Mouse (Mus musculus): ENCODE results near the gene Tmem160. TPM values are rescaled to one million over a fixed set of nuclear protein-coding genes. Genes with fewer than 3 reads are reported as not detected.
A peak's percentile ranks its signal among the peaks of the same experiment; 100 is the strongest.

Gene Tmem160
- polyA plus RNA-seq, 1 experiment from 2014 or later, result 23.6 TPM

DNA sequence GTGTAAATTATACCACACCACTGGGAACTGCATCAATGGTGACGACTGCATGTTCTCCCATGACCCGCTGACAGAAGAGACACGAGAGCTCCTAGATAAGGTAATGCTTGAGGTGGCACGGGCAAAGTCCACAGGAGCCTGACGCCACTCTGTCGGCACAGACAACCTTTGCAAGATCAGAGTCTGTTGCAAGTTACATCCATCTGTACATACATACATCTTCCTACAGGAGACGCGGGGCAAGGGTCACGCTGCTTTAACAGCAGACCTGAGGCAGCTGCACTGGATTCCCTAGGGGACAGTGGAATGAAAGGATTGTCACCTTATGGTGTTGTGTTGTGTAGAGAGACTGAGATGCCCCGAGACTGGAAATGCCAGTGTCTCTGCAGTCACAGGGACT, 26.9 kb upstream of the Tmem160 start:
- peak; percentile 14; the same call in 1 of the 2 replicates for ATAC-seq (ENCODE audit: low read depth)
- no peak overlapping the region for H3K4me2 ChIP-seq (ENCODE audit: low read depth, low read length)
- H3K27me3 ChIP-seq (ENCODE audit: control insufficient read depth, insufficient read depth, low read depth, low read length), result no peaks in the 10 kb centered on the region
- H3K9me3 ChIP-seq (replicated peaks; ENCODE audit: control insufficient read depth, low read length), result no peaks in the 10 kb centered on the region
- H3K36me3 ChIP-seq (ENCODE audit: control insufficient read depth, insufficient read depth), result peaks cover 93% of the 10 kb centered on the region
- no peak overlapping the region for H3K4me3 ChIP-seq (ENCODE audit: low read depth, low read length)
- 80% methylated on average over 10 of the region's 10 CpGs for WGBS (ENCODE audit: insufficient replicate concordance)
- H3K4me1 ChIP-seq (ENCODE audit: control insufficient read depth, low read depth, low read length), result no peaks in the 10 kb centered on the region
- H3K27ac ChIP-seq (ENCODE audit: low read length), result peak overlapping the region; percentile 10; the same call in 1 of the 2 replicates
- no peak overlapping the region for H3K9ac ChIP-seq (ENCODE audit: low read depth, low read length)

DNA sequence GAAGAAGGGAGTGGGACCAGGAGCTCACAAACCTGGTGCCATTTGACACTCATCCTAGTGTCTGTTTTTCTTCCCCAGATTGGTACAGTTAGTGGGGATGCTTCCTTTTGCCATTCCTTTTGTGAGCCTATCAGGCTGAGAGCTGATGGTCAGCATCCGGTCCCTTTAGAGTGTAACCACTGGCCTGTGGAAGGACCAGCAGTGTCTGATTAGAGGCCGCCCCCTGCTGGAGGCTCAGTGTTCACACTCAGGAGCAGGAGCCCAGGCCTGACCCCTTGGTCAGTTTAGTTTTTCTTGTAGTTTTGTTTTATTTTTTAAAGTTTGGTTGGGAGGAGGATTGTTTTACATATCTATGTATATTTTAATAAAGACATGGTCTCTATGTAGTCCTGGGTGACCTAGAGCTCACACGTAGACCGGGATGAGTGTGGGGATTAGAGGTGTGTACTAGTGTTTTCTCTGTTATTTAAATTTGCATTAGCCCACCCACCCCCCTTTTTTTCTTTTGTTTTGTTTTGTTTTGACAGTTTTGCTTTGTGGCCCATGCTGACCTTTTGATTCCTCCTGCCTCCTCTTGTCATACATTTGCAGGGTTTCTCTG, 26.4 kb upstream of the Tmem160 start:
- Histone ChIP-seq H3K27ac (ENCODE audit: low read length) (no peak overlapping the region), H3K4me3 (ENCODE audit: low read depth, low read length) (no peak overlapping the region), H3K4me2 (ENCODE audit: low read depth, low read length) (no peak overlapping the region), H3K9me3 (replicated peaks; ENCODE audit: control insufficient read depth, low read length) (no peaks in the 10 kb centered on the region), H3K36me3 (ENCODE audit: control insufficient read depth, insufficient read depth) (peaks cover 93% of the 10 kb centered on the region), H3K9ac (ENCODE audit: low read depth, low read length) (no peak overlapping the region), H3K4me1 (ENCODE audit: control insufficient read depth, low read depth, low read length) (no peaks in the 10 kb centered on the region), H3K27me3 (ENCODE audit: control insufficient read depth, insufficient read depth, low read depth, low read length) (no peaks in the 10 kb centered on the region)
- WGBS (ENCODE audit: insufficient replicate concordance), result 56% methylated on average over 4 of the region's 4 CpGs
- ATAC-seq (ENCODE audit: low read depth), result peak; percentile 75

- no peak for ATAC-seq (ENCODE audit: low read depth)
- H3K4me2 ChIP-seq (ENCODE audit: low read depth, low read length), result no peak overlapping the region
- WGBS (ENCODE audit: insufficient replicate concordance), result 76% methylated on average over 3 of the region's 3 CpGs
These were observed 19.1 kb upstream of the Tmem160 start for GRCm38 (mm10) chr7:16433352-16433971.

GRCm38 (mm10) chr7:16435088-16435487, 17.5 kb upstream of the Tmem160 start:
- H3K9me3 ChIP-seq (replicated peaks; ENCODE audit: control insufficient read depth, low read length), result no peaks in the 10 kb centered on the region
- H3K27ac ChIP-seq (ENCODE audit: low read length), result no peak overlapping the region
- H3K9ac ChIP-seq (ENCODE audit: low read depth, low read length), result no peak overlapping the region
- ATAC-seq (ENCODE audit: low read depth), result no peak
- peaks cover 61% of the 10 kb centered on the region for H3K36me3 ChIP-seq (ENCODE audit: control insufficient read depth, insufficient read depth)
- H3K4me1 ChIP-seq (ENCODE audit: control insufficient read depth, low read depth, low read length), result no peaks in the 10 kb centered on the region
- WGBS (ENCODE audit: insufficient replicate concordance), result 87% methylated on average over 9 of the region's 9 CpGs
- no peak overlapping the region for H3K4me2 ChIP-seq (ENCODE audit: low read depth, low read length)
- H3K27me3 ChIP-seq (ENCODE audit: control insufficient read depth, insufficient read depth, low read depth, low read length), result no peaks in the 10 kb centered on the region
- no peak overlapping the region for H3K4me3 ChIP-seq (ENCODE audit: low read depth, low read length)

More at GRCm38 (mm10) chr7:16433352-16433971, 19.1 kb upstream of the Tmem160 start:
- no peak overlapping the region for H3K27ac ChIP-seq (ENCODE audit: low read length)
- no peak overlapping the region for H3K4me3 ChIP-seq (ENCODE audit: low read depth, low read length)
- peaks cover 77% of the 10 kb centered on the region for H3K36me3 ChIP-seq (ENCODE audit: control insufficient read depth, insufficient read depth)
- no peaks in the 10 kb centered on the region for H3K27me3 ChIP-seq (ENCODE audit: control insufficient read depth, insufficient read depth, low read depth, low read length)
- no peaks in the 10 kb centered on the region for H3K4me1 ChIP-seq (ENCODE audit: control insufficient read depth, low read depth, low read length)
- H3K9me3 ChIP-seq (replicated peaks; ENCODE audit: control insufficient read depth, low read length), result no peaks in the 10 kb centered on the region
- no peak overlapping the region for H3K9ac ChIP-seq (ENCODE audit: low read depth, low read length)

DNA sequence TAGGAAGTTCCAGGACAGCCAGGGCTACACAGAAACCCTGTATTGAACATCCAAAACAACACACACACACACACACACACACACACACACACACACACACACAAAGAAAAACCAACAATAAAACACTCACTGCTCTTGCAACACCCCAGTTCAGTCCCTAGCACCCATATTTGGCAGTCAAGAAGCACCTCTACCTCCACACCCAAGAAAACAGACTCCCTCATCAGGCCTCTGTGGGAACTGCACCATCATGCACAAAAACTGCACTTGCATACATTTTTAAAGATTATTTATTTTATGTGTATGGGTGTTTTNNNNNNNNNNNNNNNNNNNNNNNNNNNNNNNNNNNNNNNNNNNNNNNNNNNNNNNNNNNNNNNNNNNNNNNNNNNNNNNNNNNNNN, 11.3 kb upstream of the Tmem160 start:
- H3K27me3 ChIP-seq (ENCODE audit: control insufficient read depth, insufficient read depth, low read depth, low read length), result no peaks in the 10 kb centered on the region
- H3K27ac ChIP-seq (ENCODE audit: low read length), result no peak overlapping the region
- no peak overlapping the region for H3K9ac ChIP-seq (ENCODE audit: low read depth, low read length)
- ATAC-seq (ENCODE audit: low read depth), result no peak
- H3K4me2 ChIP-seq (ENCODE audit: low read depth, low read length), result no peak overlapping the region
- no peak overlapping the region for H3K4me3 ChIP-seq (ENCODE audit: low read depth, low read length)
- H3K9me3 ChIP-seq (replicated peaks; ENCODE audit: control insufficient read depth, low read length), result no peaks in the 10 kb centered on the region
- H3K4me1 ChIP-seq (ENCODE audit: control insufficient read depth, low read depth, low read length), result no peaks in the 10 kb centered on the region
- no peaks in the 10 kb centered on the region; the same call in 1 of the 2 replicates for H3K36me3 ChIP-seq (ENCODE audit: control insufficient read depth, insufficient read depth)

DNA sequence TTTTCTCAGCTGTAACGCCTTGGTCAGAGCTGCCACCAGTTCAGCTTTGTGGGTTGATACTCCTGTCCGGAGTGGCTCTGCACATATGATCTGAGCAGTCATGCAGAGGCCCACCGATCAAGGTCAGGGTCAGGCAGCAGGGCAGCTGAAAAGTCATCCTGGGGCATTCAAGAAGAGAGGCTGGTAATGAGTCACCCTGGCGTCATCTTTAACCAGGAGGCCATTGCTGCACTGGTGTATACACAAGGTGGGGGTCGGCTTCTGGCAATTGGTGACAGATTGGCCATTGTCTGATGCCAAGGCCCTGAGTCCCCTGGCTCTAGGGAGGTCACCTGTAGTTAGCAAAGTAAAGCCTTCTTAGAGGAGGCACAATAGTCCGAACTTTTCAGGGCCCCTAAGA, 923 bp upstream of the Tmem160 start:
- Histone ChIP-seq H3K9me3 (replicated peaks; ENCODE audit: control insufficient read depth, low read length) (no peaks in the 10 kb centered on the region), H3K9ac (ENCODE audit: low read depth, low read length) (no peak overlapping the region), H3K4me2 (ENCODE audit: low read depth, low read length) (no peak overlapping the region), H3K4me3 (ENCODE audit: low read depth, low read length) (no peak overlapping the region), H3K27ac (ENCODE audit: low read length) (no peak overlapping the region), H3K27me3 (ENCODE audit: control insufficient read depth, insufficient read depth, low read depth, low read length) (no peaks in the 10 kb centered on the region), H3K4me1 (ENCODE audit: control insufficient read depth, low read depth, low read length) (peaks cover 18% of the 10 kb centered on the region), H3K36me3 (ENCODE audit: control insufficient read depth, insufficient read depth) (no peaks in the 10 kb centered on the region)
- no peak for ATAC-seq (ENCODE audit: low read depth)
- 58% methylated on average over 6 of the region's 6 CpGs for WGBS (ENCODE audit: insufficient replicate concordance)

DNA sequence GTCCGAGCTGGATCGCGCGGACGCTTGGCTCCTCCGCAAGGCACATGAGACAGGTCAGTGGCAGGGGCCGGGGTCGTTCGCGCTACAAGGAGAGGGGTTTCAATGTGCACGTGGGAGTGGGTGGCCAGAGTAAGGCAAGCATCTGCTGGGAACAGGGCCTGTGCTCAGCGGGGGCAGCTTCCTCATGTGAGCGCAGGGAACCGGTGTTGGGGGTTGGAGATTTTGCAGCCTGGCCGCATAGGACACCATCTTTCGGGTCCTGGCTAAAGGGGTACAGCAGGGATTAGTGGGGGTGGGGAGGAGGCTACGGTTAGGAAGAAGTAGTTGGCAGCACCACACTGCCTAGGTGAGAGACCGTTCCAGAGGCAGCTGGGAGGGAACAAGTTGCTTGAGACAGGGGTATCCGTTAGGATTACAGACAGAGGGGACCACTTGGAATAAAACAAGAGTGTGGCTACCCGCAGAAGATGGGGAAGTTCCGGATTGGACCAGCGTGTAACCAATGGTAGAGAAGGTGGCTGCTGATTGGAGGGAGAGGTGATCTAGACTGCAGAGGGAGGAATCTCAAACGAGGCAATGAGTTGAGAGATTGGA, 636 bp downstream of the Tmem160 start:
- Histone ChIP-seq H3K9me3 (replicated peaks; ENCODE audit: control insufficient read depth, low read length) (no peaks in the 10 kb centered on the region), H3K4me3 (ENCODE audit: low read depth, low read length) (peak overlapping the region; percentile 86), H3K27ac (ENCODE audit: low read length) (peak overlapping the region; percentile 66), H3K4me1 (ENCODE audit: control insufficient read depth, low read depth, low read length) (peaks cover 18% of the 10 kb centered on the region), H3K36me3 (ENCODE audit: control insufficient read depth, insufficient read depth) (no peaks in the 10 kb centered on the region), H3K4me2 (ENCODE audit: low read depth, low read length) (peak overlapping the region; percentile 97), H3K27me3 (ENCODE audit: control insufficient read depth, insufficient read depth, low read depth, low read length) (no peaks in the 10 kb centered on the region), H3K9ac (ENCODE audit: low read depth, low read length) (peak overlapping the region; percentile 83)
- ATAC-seq (ENCODE audit: low read depth), result peak; percentile 22
- WGBS (ENCODE audit: insufficient replicate concordance), result under 1% methylated on average over 23 of the region's 23 CpGs

- H3K27ac ChIP-seq (ENCODE audit: low read length), result no peak overlapping the region
- H3K4me2 ChIP-seq (ENCODE audit: low read depth, low read length), result no peak overlapping the region
- no peaks in the 10 kb centered on the region for H3K36me3 ChIP-seq (ENCODE audit: control insufficient read depth, insufficient read depth)
- WGBS (ENCODE audit: insufficient replicate concordance), result 80% methylated on average over 14 of the region's 14 CpGs
- no peak overlapping the region for H3K4me3 ChIP-seq (ENCODE audit: low read depth, low read length)
- no peaks in the 10 kb centered on the region for H3K27me3 ChIP-seq (ENCODE audit: control insufficient read depth, insufficient read depth, low read depth, low read length)
- peaks cover 18% of the 10 kb centered on the region for H3K4me1 ChIP-seq (ENCODE audit: control insufficient read depth, low read depth, low read length)
- ATAC-seq (ENCODE audit: low read depth), result no peak
- no peak overlapping the region for H3K9ac ChIP-seq (ENCODE audit: low read depth, low read length)
- H3K9me3 ChIP-seq (replicated peaks; ENCODE audit: control insufficient read depth, low read length), result no peaks in the 10 kb centered on the region
These were observed 2.4 kb downstream of the Tmem160 start for GRCm38 (mm10) chr7:16455016-16455415.

- Histone ChIP-seq H3K9me3 (replicated peaks; ENCODE audit: control insufficient read depth, low read length) (no peaks in the 10 kb centered on the region), H3K4me3 (ENCODE audit: low read depth, low read length) (no peak overlapping the region), H3K27me3 (ENCODE audit: control insufficient read depth, insufficient read depth, low read depth, low read length) (peaks cover under 1% of the 10 kb centered on the region; the same call in 1 of the 2 replicates), H3K4me2 (ENCODE audit: low read depth, low read length) (no peak overlapping the region), H3K36me3 (ENCODE audit: control insufficient read depth, insufficient read depth) (no peaks in the 10 kb centered on the region), H3K4me1 (ENCODE audit: control insufficient read depth, low read depth, low read length) (peaks cover 18% of the 10 kb centered on the region), H3K9ac (ENCODE audit: low read depth, low read length) (no peak overlapping the region), H3K27ac (ENCODE audit: low read length) (no peak overlapping the region)
- 74% methylated on average over 5 of the region's 5 CpGs for WGBS (ENCODE audit: insufficient replicate concordance)
- ATAC-seq (ENCODE audit: low read depth), result no peak
These were observed 3.7 kb downstream of the Tmem160 start for GRCm38 (mm10) chr7:16456289-16456688.

Data from liver, embryonic 16.5 days (tissue).